Mouse (Mus musculus) midbrain, embryonic 10.5 days (tissue): Measurements from ENCODE around the gene Cit. TPM values are rescaled to one million over a fixed set of nuclear protein-coding genes. Genes with fewer than 3 reads are reported as not detected.

ENCODE experiments used
- DNase-seq: peaks from one replicate; pipeline ENCODE4 v3.0.0-alpha.2; 2017; ENCODE audit warnings: low spot score
- H3K27ac ChIP-seq: fragments of 300-500 bp; sonication (generic); replicated peaks from 2 replicates; pipeline ENCODE4 v1.5.1; 2016; ENCODE audit warnings: mild to moderate bottlenecking
- H3K27me3 ChIP-seq: fragments of 300-500 bp; sonication (generic); 2 replicates; pipeline ENCODE4 v1.6.1; 2016; ENCODE audit warnings: low read depth, mild to moderate bottlenecking; ENCODE audit not compliant: poor library complexity, severe bottlenecking
- H3K36me3 ChIP-seq: fragments of 300-500 bp; sonication (generic); 2 replicates; pipeline ENCODE4 v1.6.1; 2016; ENCODE audit warnings: mild to moderate bottlenecking, moderate library complexity
- H3K4me1 ChIP-seq: fragments of 300-500 bp; sonication (generic); 2 replicates; pipeline ENCODE4 v1.6.1; 2016
- H3K4me3 ChIP-seq: fragments of 300-500 bp; sonication (generic); 2 replicates; pipeline ENCODE4 v1.5.1; 2016; ENCODE audit warnings: mild to moderate bottlenecking, moderate library complexity
- H3K9me3 ChIP-seq: fragments of 300-500 bp; sonication (generic); replicated peaks from 2 replicates; pipeline ENCODE4 v1.6.1; 2016; ENCODE audit warnings: mild to moderate bottlenecking
- WGBS: fragments of 180-500 bp; shearing (Covaris S2); methylation state at CpG from one replicate; pipeline ENCODE4 v1.1.7; 2016; 5-methylcytosine and 5-hydroxymethylcytosine counted together
- polyA plus RNA-seq: library from polyadenylated mRNA; unstranded; fragments of >200 nt; fragmentation: Nextera tagmentation; extraction: Ambion mirVana; gene quantifications from 2 replicates; pipeline ENCODE4 v1.2.1, GENCODE M21; 2016

Cit gene
- polyA plus RNA-seq, 1 experiment from 2014 or later: 45.5 TPM

- Histone ChIP-seq H3K27ac (no peak overlapping the region), H3K4me1 (0 out of 2 replicates have a peak, but pooled peaks cover 4% of the 10 kb centered on the region), H3K27me3 (no peaks in the 10 kb centered on the region), H3K9me3 (no peaks in the 10 kb centered on the region), H3K4me3 (no peak overlapping the region), H3K36me3 (no peaks in the 10 kb centered on the region)
- WGBS: 92% methylated on average over 3 of the region's 3 CpGs
- no peak for DNase-seq
Measured at GRCm38 (mm10) chr5:116048321-116048720, 203.2 kb downstream of the Cit start.

GRCm38 (mm10) chr5:116049821-116050220 lies 204.7 kb downstream of the Cit start:
- Histone ChIP-seq H3K27me3 (no peaks in the 10 kb centered on the region), H3K27ac (no peak overlapping the region), H3K4me1 (0 out of 2 replicates have a peak, but pooled peaks cover 4% of the 10 kb centered on the region), H3K36me3 (no peaks in the 10 kb centered on the region), H3K4me3 (no peak overlapping the region), H3K9me3 (no peaks in the 10 kb centered on the region)
- 90% methylated on average over 4 of the region's 4 CpGs for WGBS
- no peak for DNase-seq

- Histone ChIP-seq H3K36me3 (no peaks in the 10 kb centered on the region), H3K27ac (no peak overlapping the region), H3K4me1 (0 out of 2 replicates have a peak, but pooled peaks cover 4% of the 10 kb centered on the region), H3K4me3 (no peak overlapping the region), H3K27me3 (no peaks in the 10 kb centered on the region), H3K9me3 (no peaks in the 10 kb centered on the region)
- DNase-seq: no peak
- WGBS: 87% methylated on average over 5 of the region's 5 CpGs
Measured at GRCm38 (mm10) chr5:116052171-116052570, 207.1 kb downstream of the Cit start.

- H3K4me3 ChIP-seq: no peak overlapping the region
- 61% methylated on average over 6 of the region's 6 CpGs for WGBS
- H3K36me3 ChIP-seq: no peaks in the 10 kb centered on the region
- no peak overlapping the region for H3K27ac ChIP-seq
- 0 out of 2 replicates have a peak, but pooled peaks cover 4% of the 10 kb centered on the region for H3K4me1 ChIP-seq
- H3K27me3 ChIP-seq: no peaks in the 10 kb centered on the region
- no peaks in the 10 kb centered on the region for H3K9me3 ChIP-seq
- no peak for DNase-seq
Measured at GRCm38 (mm10) chr5:116052826-116053225, 207.7 kb downstream of the Cit start.

Other genes starting within 250 kb of the Cit start
- 11.8 and 13.3 TPM in 2 replicates for gene Rab35, start 213.4 kb upstream of the Cit start, polyA plus RNA-seq
- gene Bicdl1, start 113.7 kb upstream of the Cit start, polyA plus RNA-seq: 12.1 and 16.2 TPM in 2 replicates
- 66.7 and 72.6 TPM in 2 replicates for gene Prkab1, start 179.2 kb downstream of the Cit start, polyA plus RNA-seq
- gene Tmem233, start 238.0 kb downstream of the Cit start, polyA plus RNA-seq: not detected in 2 replicates